In the genomic region with DNA sequence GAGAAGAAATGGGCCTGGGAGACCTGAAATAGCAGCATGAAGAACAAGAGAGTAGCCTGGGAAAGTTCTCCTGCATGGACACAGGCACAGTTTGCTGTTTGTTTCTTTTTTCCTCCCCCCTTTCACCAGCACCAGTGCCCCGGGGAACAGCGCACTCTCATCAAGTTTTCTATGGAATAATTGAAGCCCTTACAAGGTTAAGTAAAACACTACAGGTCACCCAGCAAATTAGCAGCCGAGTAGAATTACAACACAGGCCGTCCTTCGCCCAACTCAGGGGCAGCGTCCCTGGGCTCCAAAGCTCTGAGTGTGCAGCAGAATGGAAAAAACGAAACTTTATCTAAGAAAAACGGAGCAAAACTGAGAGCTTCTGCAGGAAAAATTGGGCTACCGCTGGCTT, we compare ENCODE assay signal across 14 mouse cellular contexts.
DNase-seq lines count a peak whose midpoint lies in the region; ATAC-seq lines count a peak whose summit lies in the region.
"Had no signal": no experiment of that assay in that cellular context is flagged by ENCODE, and none has a peak within 500 bp of the region (broad histone marks: within the 10 kb centered on the region; RNA-seq: fewer than 3 reads in every experiment).

No protein-coding gene starts in this region.

- peak overlapping the region; percentile 48 for H3K27ac ChIP-seq in kidney, embryonic 14.5 days (ENCODE audit: low read depth, low read length)
- H3K27ac ChIP-seq: embryonic facial prominence, embryonic 15.5 days; liver, embryonic 15.5 days; macrophage; neural tube, embryonic 13.5 days had no signal

- H3K27me3 ChIP-seq in kidney, embryonic 14.5 days (ENCODE audit: control insufficient read depth, insufficient read depth, low read length): no peaks in the 10 kb centered on the region
- H3K27me3 ChIP-seq: embryonic facial prominence, embryonic 15.5 days; liver, embryonic 15.5 days; neural tube, embryonic 13.5 days had no signal

- peaks cover 8% of the 10 kb centered on the region; the same call in 1 of the 2 replicates for H3K4me1 ChIP-seq in kidney, embryonic 14.5 days (ENCODE audit: control insufficient read depth, insufficient read depth, low read length)
- H3K4me1 ChIP-seq: liver, embryonic 15.5 days had no signal

- DNase-seq in ovary, postnatal 36 days (ENCODE audit: low spot score): peak; percentile 30
- no peak for DNase-seq in ovary, postnatal 14 days (ENCODE audit: low spot score)
- peak; percentile 60 for DNase-seq in embryo, embryonic 11 days
- no peak for DNase-seq in cerebellum, postnatal 10 days
- DNase-seq in thymus, postnatal 0 days (ENCODE audit: low spot score): no peak
- DNase-seq: cerebellum, adult 11 months; layer of hippocampus, adult 9-11 months had no signal

- H3K9me3 ChIP-seq in kidney, embryonic 14.5 days (ENCODE audit: control insufficient read depth, low read length): no peaks in the 10 kb centered on the region; the same call in 1 of the 2 replicates
- H3K9me3 ChIP-seq: embryonic facial prominence, embryonic 15.5 days; liver, embryonic 15.5 days; neural tube, embryonic 13.5 days had no signal

- ATAC-seq in kidney, embryonic 14.5 days (ENCODE audit: low FRiP score, low TSS enrichment): peak; percentile 69; the same call in 1 of the 2 replicates
- ATAC-seq in megakaryocyte-erythroid progenitor cell, adult 5-6 weeks (replicated peaks; ENCODE audit: low FRiP score, low TSS enrichment, poor library complexity, severe bottlenecking): no peak
- ATAC-seq: midbrain, embryonic 16.5 days had no signal

- no peaks in the 10 kb centered on the region for H3K36me3 ChIP-seq in kidney, embryonic 14.5 days (ENCODE audit: control insufficient read depth, insufficient read depth, low read length)
- H3K36me3 ChIP-seq: embryonic facial prominence, embryonic 15.5 days; liver, embryonic 15.5 days; neural tube, embryonic 13.5 days had no signal

- no peak overlapping the region for H3K4me2 ChIP-seq in kidney, embryonic 14.5 days (replicated peaks; ENCODE audit: low read depth, low read length)
- H3K4me2 ChIP-seq: embryonic facial prominence, embryonic 15.5 days; liver, embryonic 15.5 days; neural tube, embryonic 13.5 days had no signal

- 9% methylated on average over 9 of the region's 9 CpGs for WGBS in kidney, embryonic 14.5 days

- H3K4me3 ChIP-seq in kidney, embryonic 14.5 days (ENCODE audit: low read length): no peak overlapping the region
- H3K4me3 ChIP-seq: embryonic facial prominence, embryonic 15.5 days; liver, embryonic 15.5 days; neural tube, embryonic 13.5 days had no signal

- H3K9ac ChIP-seq in kidney, embryonic 14.5 days (ENCODE audit: low read depth, low read length): no peak overlapping the region
- H3K9ac ChIP-seq: embryonic facial prominence, embryonic 15.5 days; liver, embryonic 15.5 days; neural tube, embryonic 13.5 days had no signal

Comparison
In these comparisons a context has a peak if more than half of its experiments do, and no peak if none do; other contexts are left out.
1. DNase-seq: peak in ovary, postnatal 36 days (single experiment) and embryo, embryonic 11 days (single experiment); none in ovary, postnatal 14 days (single experiment), cerebellum, postnatal 10 days (0 of 2) and thymus, postnatal 0 days (single experiment).